Mouse (Mus musculus): ENCODE measurements around the gene Tas2r140. TPM values are rescaled to one million over a fixed set of nuclear protein-coding genes. Genes with fewer than 3 reads are reported as not detected.

The Tas2r140 gene
- not detected for total RNA-seq (2021)
- long read RNA-seq, experiment 1 = 0 reads
- long read RNA-seq, experiment 2 = 0 reads

DNA sequence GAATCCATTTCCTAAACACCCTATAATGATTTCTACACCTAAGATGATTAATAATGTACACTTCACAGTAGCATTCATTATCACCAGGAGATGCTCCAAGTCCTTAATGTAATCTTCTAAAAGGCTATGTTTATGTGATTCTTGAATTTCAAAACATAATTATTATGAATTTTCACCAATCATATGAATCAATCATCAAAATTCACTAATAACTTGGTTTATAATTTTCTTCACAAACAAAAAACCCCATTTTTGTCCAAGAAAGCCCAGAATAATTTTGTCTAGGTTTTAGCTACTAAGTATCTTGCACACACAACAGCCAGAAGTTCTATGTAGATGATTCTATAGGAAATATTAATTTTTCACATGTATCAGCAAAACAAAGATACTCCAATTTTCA, at the start of gene Tas2r140:
TSS of gene Tas2r140 (minus strand) at position 101 of the 400 bp plus-strand sequence.
- no peak for DNase-seq

DNA sequence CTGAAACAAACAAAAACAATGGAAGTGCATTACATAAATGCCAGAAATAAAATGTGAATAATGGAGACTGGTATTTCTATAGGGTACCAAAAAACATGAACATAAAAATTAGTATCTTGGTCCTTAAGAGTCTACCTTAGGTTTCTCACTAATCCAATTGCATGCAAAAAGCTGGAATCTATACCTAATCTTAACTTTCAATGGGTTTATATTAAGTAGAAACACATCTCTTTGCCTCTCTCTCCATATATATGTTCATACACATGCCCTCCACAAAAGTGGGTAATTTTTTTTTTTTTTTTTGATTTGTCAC, 48.9 kb upstream of the Tas2r140 start, which contains the start of gene Smim10l1:
TSS of gene Smim10l1 (plus strand) at position 301 of the 313 bp plus-strand sequence.
- no peak for DNase-seq

DNA sequence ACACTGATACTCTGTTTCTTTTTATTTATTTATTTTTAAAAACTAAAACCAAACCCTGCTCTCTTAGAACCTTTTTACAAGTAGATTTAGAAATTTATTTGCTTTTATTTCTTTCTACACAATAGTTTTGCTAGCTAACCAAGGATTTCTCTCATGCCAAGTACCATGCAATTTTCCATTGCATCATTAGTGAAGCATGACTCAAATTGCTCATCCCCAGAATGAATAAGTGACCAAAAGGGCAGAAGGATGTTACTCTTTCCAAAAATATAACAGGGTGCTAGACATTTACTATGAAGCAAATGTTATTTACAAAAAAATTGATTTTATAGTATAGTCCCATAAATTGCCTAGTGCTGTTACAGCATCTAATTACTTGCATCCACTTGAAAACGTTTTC, 46.8 kb upstream of the Tas2r140 start:
- DNase-seq = no peak

DNA sequence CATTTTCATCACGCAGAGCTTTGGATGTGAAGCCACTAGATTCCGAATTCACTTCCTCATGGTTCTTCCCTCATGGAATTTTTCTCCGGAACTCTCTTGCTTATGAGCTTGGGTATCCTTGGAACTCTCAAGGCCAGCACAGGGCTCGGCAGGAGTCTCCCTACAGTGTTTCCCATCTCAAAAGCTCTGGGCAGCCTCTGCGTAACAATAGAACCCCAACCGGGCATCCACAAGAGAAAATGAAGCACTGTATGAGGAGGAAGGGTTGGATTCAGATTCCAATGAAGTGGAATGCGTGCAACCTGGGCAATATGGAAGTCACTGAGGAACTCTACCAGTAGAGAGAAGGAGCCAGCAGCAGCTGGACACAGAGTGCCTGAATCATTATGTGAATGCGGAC, 36.6 kb upstream of the Tas2r140 start:
- no peak for DNase-seq

DNA sequence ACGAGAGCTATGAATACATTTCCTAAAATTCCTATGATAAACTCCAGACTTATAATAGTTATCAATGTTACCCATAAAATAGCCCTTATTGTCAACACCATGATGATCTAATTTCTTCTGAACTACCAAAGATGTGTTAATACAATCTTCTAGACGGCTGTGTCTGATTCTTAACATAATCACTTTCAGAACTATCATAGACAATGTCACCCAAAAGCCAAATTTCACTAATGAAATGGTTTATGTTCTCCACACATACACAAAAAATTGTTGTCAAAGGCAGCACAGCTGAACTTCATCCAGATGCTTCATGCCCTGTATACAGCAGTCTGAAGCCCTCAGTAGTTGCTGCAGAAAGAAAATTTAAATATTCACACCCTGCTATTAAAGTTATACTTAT, 18.6 kb downstream of the Tas2r140 start, which contains the start of gene Tas2r103:
TSS of gene Tas2r103 (minus strand) at position 101 of the 400 bp plus-strand sequence.
- no peak for DNase-seq

Other genes starting within 250 kb of the Tas2r140 start
- not detected for gene Tas2r123, start 208.7 kb downstream of the Tas2r140 start, total RNA-seq (2021)
- gene Tas2r116, start 200.4 kb downstream of the Tas2r140 start, total RNA-seq (2021) = not detected
- gene Tas2r110, start 187.8 kb downstream of the Tas2r140 start, total RNA-seq (2021) = not detected
- gene Tas2r113, start 162.8 kb downstream of the Tas2r140 start, total RNA-seq (2021) = not detected
- not detected for gene Tas2r125, start 146.2 kb downstream of the Tas2r140 start, total RNA-seq (2021)
- gene Tas2r129, start 104.7 kb downstream of the Tas2r140 start, total RNA-seq (2021) = not detected
- gene Tas2r131, start 97.9 kb downstream of the Tas2r140 start, total RNA-seq (2021) = not detected
- gene Tas2r109, start 74.9 kb downstream of the Tas2r140 start, total RNA-seq (2021) = not detected
- not detected for gene Tas2r103, start 18.7 kb downstream of the Tas2r140 start, total RNA-seq (2021)
- gene Smim10l1, start 49.1 kb upstream of the Tas2r140 start, total RNA-seq (2021) = 10 to 100 TPM; 69.9 to 74.1 TPM
- gene 5530400C23Rik, start 236.4 kb upstream of the Tas2r140 start, total RNA-seq (2021) = not detected

All from gastrocnemius, postnatal 10 days (tissue).